Mouse (Mus musculus) E14TG2a.4 (cell line): ENCODE data around the gene Tsacc.

Source experiments
- CTCF ChIP-seq: conservative IDR thresholded peaks from 2 replicates; pipeline ENCODE4 v1.5.1; 2014; ENCODE audit warnings: low read length
- POU5F1 ChIP-seq: IDR thresholded peaks from 2 replicates; pipeline ENCODE4 v1.6.1; 2014; ENCODE audit warnings: low read length, borderline replicate concordance

DNA sequence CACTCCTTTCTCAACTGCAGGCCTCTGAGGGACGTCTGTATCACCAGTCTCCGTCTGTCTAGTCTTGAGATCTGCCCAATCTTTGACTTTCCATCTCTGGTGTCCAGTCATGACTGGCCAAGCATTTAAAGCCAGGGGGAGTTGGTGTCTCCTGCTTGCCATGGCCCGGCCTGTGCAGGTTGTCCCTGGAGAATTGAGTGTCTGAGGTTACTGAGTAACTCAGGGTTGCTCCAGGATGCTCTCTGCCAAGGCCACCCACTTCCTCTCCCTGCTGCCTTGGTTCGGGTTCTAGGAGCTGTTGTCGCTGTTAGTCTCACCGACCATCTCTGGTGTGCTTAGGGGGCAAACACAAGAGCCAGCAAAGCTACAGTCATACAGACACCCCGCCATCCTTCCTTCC, 40.4 kb downstream of the Tsacc start:
- TF ChIP-seq CTCF (no peak), POU5F1 (no peak)
